Mouse (Mus musculus): ENCODE measurements around the gene Crybg2.

GRCm38 (mm10) chr4:134114038-134114437 lies 53.4 kb downstream of the Crybg2 start:
- TF ChIP-seq POLR2A (IDR thresholded peaks at IDR 0.05; ENCODE audit: insufficient read depth, low read length) (no peak), CTCF (IDR thresholded peaks at IDR 0.05; ENCODE audit: low read depth, low read length) (no peak), EP300 (IDR thresholded peaks at IDR 0.05; ENCODE audit: insufficient read depth, low read depth, low read length) (peak; percentile 20; the same call in 1 of the 2 replicates)

All from ES-Bruce4 (cell line).